Mouse (Mus musculus) left cerebral cortex, adult 9 months (tissue): ENCODE measurements around the gene Ovca2.

Source experiments
- DNase-seq, 2 experiments: peaks; one replicate each; pipeline ENCODE4 v3.0.0; 2022; ENCODE audit warnings: low spot score in 2 of 2

The Ovca2 gene

GRCm38 (mm10) chr11:75126384-75126783 lies 52.3 kb downstream of the Ovca2 start:
- DNase-seq = no peak
